Mouse (Mus musculus) olfactory bulb, adult 2 months (tissue): Measurements from ENCODE around the gene Mettl26. TPM values are rescaled to one million over a fixed set of nuclear protein-coding genes. Genes with fewer than 3 reads are reported as not detected.

Experiments
- H3K27ac ChIP-seq: fragments of 200-500 bp; 2 replicates; pipeline ENCODE4 v1.5.1; 2012; ENCODE audit warnings: low read depth, low read length; ENCODE audit not compliant: insufficient read depth
- H3K4me1 ChIP-seq: fragments of 200-500 bp; 2 replicates; pipeline ENCODE4 v1.6.1; 2012; ENCODE audit warnings: low read length; ENCODE audit not compliant: control insufficient read depth, insufficient read depth
- H3K4me3 ChIP-seq: fragments of 200-500 bp; 2 replicates; pipeline ENCODE4 v1.5.1; 2012; ENCODE audit warnings: mild to moderate bottlenecking, low read depth, low read length, moderate library complexity; ENCODE audit not compliant: insufficient read depth
- CTCF ChIP-seq: fragments of 200-500 bp; IDR thresholded peaks from 2 replicates; pipeline ENCODE4 v1.5.1; 2012; ENCODE audit warnings: low read depth, mild to moderate bottlenecking, low read length, moderate library complexity; ENCODE audit not compliant: insufficient read depth
- POLR2A ChIP-seq: fragments of 200-500 bp; IDR thresholded peaks from 2 replicates; pipeline ENCODE4 v1.6.1; 2012; ENCODE audit warnings: mild to moderate bottlenecking, low read depth, low read length, moderate library complexity; ENCODE audit not compliant: insufficient read depth
- WGBS: fragments of 180-500 bp; shearing (Covaris S2); methylation state at CpG from one replicate; pipeline ENCODE4 v1.1.7; 2018; 5-methylcytosine and 5-hydroxymethylcytosine counted together
- polyA plus RNA-seq: library from polyadenylated mRNA; stranded (reverse); fragments of >200 nt; gene quantifications from 2 replicates; pipeline ENCODE4 v1.2.4, GENCODE M21; 2012; ENCODE audit warnings: low replicate concordance; ENCODE audit not compliant: missing spikeins, insufficient read depth, insufficient read length

Mettl26 gene
- polyA plus RNA-seq, 1 experiment: not detected

DNA sequence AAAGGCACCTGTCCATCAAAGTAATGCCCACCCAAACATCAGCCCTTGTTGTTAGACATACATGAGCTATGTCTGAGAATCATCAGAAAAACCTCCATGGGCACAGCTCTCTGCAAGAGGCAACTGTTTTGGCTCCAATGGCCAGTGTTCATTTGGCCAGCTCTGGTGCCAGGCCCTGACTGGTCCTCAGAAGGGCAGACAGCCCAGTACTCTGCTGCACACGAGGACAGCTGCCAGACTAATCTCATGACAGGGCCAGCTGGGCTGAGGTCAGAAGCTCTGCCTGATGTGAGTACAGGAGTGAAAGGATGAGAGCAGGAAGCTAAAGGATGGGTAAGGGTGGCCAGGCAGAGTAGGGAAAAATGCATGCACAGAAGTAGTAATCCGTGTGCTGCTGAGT lies 50.5 kb downstream of the Mettl26 start:
- no peak overlapping the region for H3K27ac ChIP-seq
- WGBS: 53% methylated on average over 2 of the region's 2 CpGs
- TF ChIP-seq POLR2A (no peak), CTCF (no peak)
- no peaks in the 10 kb centered on the region for H3K4me1 ChIP-seq
- H3K4me3 ChIP-seq: no peak overlapping the region

Other genes with a start within 250 kb of the Mettl26 start
- not detected in 2 replicates for gene Gng13, start 157.9 kb upstream of the Mettl26 start, polyA plus RNA-seq
- not detected in 2 replicates for gene Chtf18, start 147.7 kb upstream of the Mettl26 start, polyA plus RNA-seq
- gene Rpusd1, start 147.4 kb upstream of the Mettl26 start, polyA plus RNA-seq: not detected in 2 replicates
- gene Mslnl, start 139.0 kb upstream of the Mettl26 start, polyA plus RNA-seq: not detected in 2 replicates
- not detected in 2 replicates for gene Msln, start 120.7 kb upstream of the Mettl26 start, polyA plus RNA-seq
- gene Narfl, start 101.3 kb upstream of the Mettl26 start, polyA plus RNA-seq: not detected in 2 replicates
- gene Haghl, start 89.4 kb upstream of the Mettl26 start, polyA plus RNA-seq: not detected in 2 replicates
- gene Ccdc78, start 88.5 kb upstream of the Mettl26 start, polyA plus RNA-seq: not detected in 2 replicates
- gene Fam173a, start 82.2 kb upstream of the Mettl26 start, polyA plus RNA-seq: not detected in 2 replicates
- gene AC134908.4, start 79.4 kb upstream of the Mettl26 start, polyA plus RNA-seq: not detected in 2 replicates
- gene Metrn, start 77.9 kb upstream of the Mettl26 start, polyA plus RNA-seq: not detected in 2 replicates
- gene Fbxl16, start 66.0 kb upstream of the Mettl26 start, polyA plus RNA-seq: not detected in 2 replicates
- gene Wdr24, start 51.4 kb upstream of the Mettl26 start, polyA plus RNA-seq: not detected in 2 replicates
- gene Jmjd8, start 46.2 kb upstream of the Mettl26 start, polyA plus RNA-seq: not detected in 2 replicates
- gene Stub1, start 41.7 kb upstream of the Mettl26 start, polyA plus RNA-seq: not detected in 2 replicates
- gene Rhbdl1, start 37.8 kb upstream of the Mettl26 start, polyA plus RNA-seq: not detected in 2 replicates
- not detected in 2 replicates for gene Gm20683, start 33.3 kb upstream of the Mettl26 start, polyA plus RNA-seq
- not detected in 2 replicates for gene Rhot2, start 30.2 kb upstream of the Mettl26 start, polyA plus RNA-seq
- gene Wdr90, start 13.6 kb upstream of the Mettl26 start, polyA plus RNA-seq: not detected in 2 replicates
- gene Mcrip2, start 6.3 kb upstream of the Mettl26 start, polyA plus RNA-seq: not detected in 2 replicates
- not detected in 2 replicates for gene Wfikkn1, start 5.8 kb downstream of the Mettl26 start, polyA plus RNA-seq
- not detected in 2 replicates for gene Rab40c, start 44.7 kb downstream of the Mettl26 start, polyA plus RNA-seq
- not detected in 2 replicates for gene Pigq, start 69.9 kb downstream of the Mettl26 start, polyA plus RNA-seq
- gene Nhlrc4, start 69.9 kb downstream of the Mettl26 start, polyA plus RNA-seq: not detected in 2 replicates
- gene A930017K11Rik, start 77.5 kb downstream of the Mettl26 start, polyA plus RNA-seq: not detected in 2 replicates
- not detected in 2 replicates for gene Capn15, start 110.7 kb downstream of the Mettl26 start, polyA plus RNA-seq
- gene Rab11fip3, start 194.5 kb downstream of the Mettl26 start, polyA plus RNA-seq: not detected in 2 replicates
- not detected in 2 replicates for gene Decr2, start 215.3 kb downstream of the Mettl26 start, polyA plus RNA-seq
- not detected in 2 replicates for gene Nme4, start 220.5 kb downstream of the Mettl26 start, polyA plus RNA-seq
- gene Tmem8, start 238.2 kb downstream of the Mettl26 start, polyA plus RNA-seq: not detected in 2 replicates
- gene Mrpl28, start 248.4 kb downstream of the Mettl26 start, polyA plus RNA-seq: not detected in 2 replicates